Mouse (Mus musculus): Measurements from ENCODE around the gene Adsl.

DNA sequence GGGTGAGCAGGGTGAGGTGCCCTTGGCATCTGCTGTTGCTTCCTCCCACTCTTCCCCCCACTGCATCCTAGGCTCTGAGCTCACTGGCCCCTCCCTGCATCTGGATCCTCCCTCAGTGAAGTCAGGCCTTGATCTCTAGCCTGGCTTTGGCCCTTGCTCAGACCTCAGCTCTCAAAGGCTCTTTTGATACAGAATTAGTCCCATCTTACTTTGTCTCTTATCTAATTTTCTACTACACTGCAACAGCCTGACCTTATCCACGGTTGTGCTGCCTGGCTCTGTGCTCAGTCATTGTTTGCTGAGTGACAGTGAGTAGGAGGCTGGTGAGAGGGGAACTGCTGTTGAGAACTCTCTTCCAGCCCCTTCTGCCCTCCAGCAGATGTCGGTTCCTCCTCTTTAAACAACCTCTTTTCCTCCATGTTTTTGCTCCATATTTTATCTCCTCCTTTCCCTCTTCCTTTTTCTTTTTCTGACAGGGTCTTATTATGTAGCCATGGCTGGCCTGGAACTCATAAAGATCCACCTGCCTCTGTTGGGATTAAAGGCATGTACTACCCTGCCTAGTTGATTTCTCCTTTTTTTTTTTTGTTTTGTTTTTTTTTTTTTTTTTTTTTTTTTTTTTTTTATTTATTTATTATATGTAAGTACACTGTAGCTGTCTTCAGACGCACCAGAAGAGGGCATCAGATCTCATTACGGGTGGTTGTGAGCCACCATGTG lies 52.3 kb downstream of the Adsl start:
- no peak for TF ChIP-seq MYOD1 (IDR thresholded peaks at IDR 0.05; ENCODE audit: control insufficient read depth, insufficient read length, low read depth)
- no peak for TF ChIP-seq USF1 (IDR thresholded peaks at IDR 0.05; ENCODE audit: low read depth)
- TF ChIP-seq CTCF (IDR thresholded peaks at IDR 0.05; ENCODE audit: control insufficient read depth, insufficient read depth, insufficient read length), result no peak
- TF ChIP-seq MYOG (IDR thresholded peaks at IDR 0.05; ENCODE audit: control insufficient read depth, extremely low read depth, insufficient read length), result no peak
- TF ChIP-seq MAX (IDR thresholded peaks at IDR 0.05), result no peak
- no peak for TF ChIP-seq CEBPB (IDR thresholded peaks at IDR 0.05; ENCODE audit: low read depth)
